9 mouse cellular contexts compared by ENCODE assay signal in the genomic region with DNA sequence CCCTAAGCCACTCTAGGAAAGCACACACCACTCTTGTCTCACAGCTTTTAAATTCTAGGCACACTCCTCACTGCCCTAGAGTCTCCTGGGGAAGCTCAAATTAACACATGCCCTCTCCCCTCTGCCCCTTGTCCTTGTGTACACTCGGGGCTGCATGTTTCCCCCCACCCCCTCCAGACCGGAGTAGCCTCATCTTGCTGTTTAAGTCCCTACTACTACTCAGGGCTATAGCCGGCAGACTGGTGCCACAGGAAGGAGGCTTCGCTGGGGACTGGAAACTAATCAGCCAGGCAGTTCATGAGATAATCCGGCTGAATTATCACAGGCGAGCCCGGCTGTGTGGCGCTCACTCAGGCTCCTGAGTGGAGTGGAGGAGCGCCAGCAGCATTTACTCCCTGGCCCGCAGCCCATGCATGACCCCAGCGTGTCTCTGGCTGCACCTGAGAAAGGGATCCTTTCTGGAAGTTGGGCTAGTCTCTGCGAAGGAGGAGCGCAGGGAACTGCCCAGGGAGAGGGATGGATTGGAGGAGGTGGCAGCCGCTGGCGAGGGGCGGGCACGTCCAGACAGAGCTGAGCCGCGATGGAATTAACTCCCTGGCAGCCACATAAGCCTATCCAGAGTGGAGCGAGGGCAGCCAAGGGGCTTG. TPM values are rescaled to one million over a fixed set of nuclear protein-coding genes. Genes with fewer than 3 reads are reported as not detected.
DNase-seq lines count a peak whose midpoint lies in the region; ATAC-seq and TF ChIP-seq lines count a peak whose summit lies in the region.
"Had no signal": no experiment of that assay in that cellular context is flagged by ENCODE, and none has a peak within 500 bp of the region (broad histone marks: within the 10 kb centered on the region; RNA-seq: fewer than 3 reads in every experiment).

A gene (plus strand): TSS at position 363 of the 647 bp plus-strand sequence.

- peak; percentile 22 to 37 for DNase-seq in layer of hippocampus, postnatal 10 days (ENCODE audit: low spot score in 2 of 2)
- no peak for DNase-seq in layer of hippocampus, adult 9-11 months
- peak; percentile 5 for DNase-seq in cerebellum, adult 9-11 months
- DNase-seq in forebrain, embryonic 10.5 days (ENCODE audit: extremely low spot score, low spot score), result peak; percentile 23
- DNase-seq in limb, embryonic 14.5 days (ENCODE audit: low spot score), result peak; percentile 5
- no peak for DNase-seq in adipocyte (ENCODE audit: low spot score)

- H3K4me3 ChIP-seq in forebrain, embryonic 10.5 days, result peak within 1 kb of the TSS; percentile 49
- H3K4me3 ChIP-seq in limb, embryonic 14.5 days (replicated peaks; ENCODE audit: low read length), result peak within 1 kb of the TSS; percentile 16; the same call in 1 of the 2 replicates
- H3K4me3 ChIP-seq in stomach, embryonic 16.5 days (replicated peaks; ENCODE audit: low read length), result 0 out of 2 replicates have a peak within 1 kb of the TSS, but pooled peaks have one; percentile 9
- H3K4me3 ChIP-seq: heart, adult 2 months had no signal

- no peaks in the 10 kb centered on the region for H3K9me3 ChIP-seq in forebrain, embryonic 10.5 days
- H3K9me3 ChIP-seq in limb, embryonic 14.5 days (ENCODE audit: control insufficient read depth, low read length), result no peaks in the 10 kb centered on the region
- no peaks in the 10 kb centered on the region for H3K9me3 ChIP-seq in stomach, embryonic 16.5 days (replicated peaks; ENCODE audit: control insufficient read depth, low read length)

- no peak for ATAC-seq in limb, embryonic 14.5 days (ENCODE audit: low FRiP score, low read depth)
- ATAC-seq in stomach, embryonic 16.5 days (ENCODE audit: insufficient read depth, low FRiP score), result no peak
- no peak for ATAC-seq in megakaryocyte-erythroid progenitor cell, adult 5-6 weeks (replicated peaks; ENCODE audit: low FRiP score, low TSS enrichment, poor library complexity, severe bottlenecking)

- H3K4me1 ChIP-seq in forebrain, embryonic 10.5 days, result peaks cover 17% of the 10 kb centered on the region
- H3K4me1 ChIP-seq in limb, embryonic 14.5 days (ENCODE audit: control insufficient read depth, insufficient read depth, low read length), result peaks cover 10% of the 10 kb centered on the region
- peaks cover 8% of the 10 kb centered on the region; the same call in 1 of the 2 replicates for H3K4me1 ChIP-seq in stomach, embryonic 16.5 days (ENCODE audit: control insufficient read depth, insufficient read depth, low read length)

- H3K9ac ChIP-seq in limb, embryonic 14.5 days (ENCODE audit: low read depth, low read length, severe bottlenecking), result no peak within 1 kb of the TSS
- H3K9ac ChIP-seq in stomach, embryonic 16.5 days (ENCODE audit: low read length), result 0 out of 2 replicates have a peak within 1 kb of the TSS, but pooled peaks have one; percentile 13

- H3K36me3 ChIP-seq in forebrain, embryonic 10.5 days (replicated peaks), result no peaks in the 10 kb centered on the region
- H3K36me3 ChIP-seq in limb, embryonic 14.5 days (ENCODE audit: control insufficient read depth, insufficient read depth, low read length), result no peaks in the 10 kb centered on the region
- H3K36me3 ChIP-seq in stomach, embryonic 16.5 days (ENCODE audit: control insufficient read depth, insufficient read depth, low read length), result no peaks in the 10 kb centered on the region

- H3K27me3 ChIP-seq in forebrain, embryonic 10.5 days (ENCODE audit: poor library complexity, severe bottlenecking), result peaks cover 45% of the 10 kb centered on the region
- H3K27me3 ChIP-seq in limb, embryonic 14.5 days (ENCODE audit: control insufficient read depth, insufficient read depth, low read length), result 0 out of 2 replicates have a peak, but pooled peaks cover 4% of the 10 kb centered on the region
- H3K27me3 ChIP-seq in stomach, embryonic 16.5 days (ENCODE audit: control insufficient read depth, insufficient read depth, low read length), result no peaks in the 10 kb centered on the region

- under 1% methylated on average over 20 of the region's 20 CpGs for WGBS in forebrain, embryonic 10.5 days
- WGBS in limb, embryonic 14.5 days, result 2% methylated on average over 19 of the region's 20 CpGs
- 6% methylated on average over 20 of the region's 20 CpGs for WGBS in stomach, embryonic 16.5 days

- H3K27ac ChIP-seq in forebrain, embryonic 10.5 days, result no peak within 1 kb of the TSS; the same call in 1 of the 2 replicates
- H3K27ac ChIP-seq in limb, embryonic 14.5 days (replicated peaks; ENCODE audit: low read depth, low read length), result no peak within 1 kb of the TSS
- no peak within 1 kb of the TSS for H3K27ac ChIP-seq in stomach, embryonic 16.5 days (ENCODE audit: low read length)
- H3K27ac ChIP-seq: heart, adult 2 months had no signal

- TF ChIP-seq POLR2A in limb, embryonic 14.5 days (IDR thresholded peaks at IDR 0.05; ENCODE audit: borderline replicate concordance, extremely low read depth, insufficient read depth, insufficient read length), result no peak

- H3K4me2 ChIP-seq in limb, embryonic 14.5 days (replicated peaks; ENCODE audit: low read depth, low read length, severe bottlenecking), result peak within 1 kb of the TSS; percentile 42
- H3K4me2 ChIP-seq in stomach, embryonic 16.5 days (ENCODE audit: low read depth, low read length), result peak within 1 kb of the TSS; percentile 39

RNA-seq across cellular contexts. Expression of the gene that starts here (rescaled TPM):
- 1 to 10 TPM; 3.9 to 4.1 TPM for total RNA-seq in layer of hippocampus, postnatal 10 days (2021)
- 0.12 and 0.23 TPM in 2 replicates for polyA plus RNA-seq in forebrain, embryonic 10.5 days (2016; fragmentation: Nextera tagmentation; extraction: Ambion mirVana)
- 0.13 and 0.14 TPM in 2 replicates for polyA plus RNA-seq in limb, embryonic 14.5 days (2012; rRNA removed)
- polyA plus RNA-seq in limb, embryonic 14.5 days (2014; fragmentation: Nextera tagmentation; extraction: Ambion mirVana), result not detected in 2 replicates
- 0.19 and 0.27 TPM in 2 replicates for polyA plus RNA-seq in stomach, embryonic 16.5 days (2015; fragmentation: Nextera tagmentation; extraction: Ambion mirVana)
- total RNA-seq in megakaryocyte-erythroid progenitor cell, adult 5-6 weeks (2014; fragmentation: Nextera tagmentation), result not detected in 2 replicates
- not detected in 2 replicates for total RNA-seq in megakaryocyte-erythroid progenitor cell, adult 5-6 weeks (2017)

Comparison
In these comparisons a context has a peak if more than half of its experiments do, and no peak if none do; other contexts are left out.
1. RNA of the gene that starts here (total RNA-seq): 3.9 to 4.1 TPM in layer of hippocampus, postnatal 10 days; not detected in megakaryocyte-erythroid progenitor cell, adult 5-6 weeks; every median in the first group is over 4 times any median in the second.
2. DNase-seq: peak in layer of hippocampus, postnatal 10 days (2 of 2) and cerebellum, adult 9-11 months (single experiment); none in layer of hippocampus, adult 9-11 months (single experiment) and adipocyte (single experiment).
3. Peak in DNase-seq and H3K4me3 ChIP-seq in forebrain, embryonic 10.5 days; RNA of the gene not detected or under 1 TPM.
4. Peak in DNase-seq, H3K4me3 ChIP-seq and H3K4me2 ChIP-seq in limb, embryonic 14.5 days; RNA of the gene not detected or under 1 TPM.
5. Peak in every context shown above with its lines, with median percentiles within 50 percentile points of each other: H3K4me3 ChIP-seq.